Mouse (Mus musculus) heart, embryonic 14.5 days (tissue): Measurements from ENCODE around the gene Wdfy1. TPM values are rescaled to one million over a fixed set of nuclear protein-coding genes. Genes with fewer than 3 reads are reported as not detected.

ENCODE experiments used
- ATAC-seq: fragments of 200-750 bp; cut with Nextera tagmentation; 2 replicates; pipeline ENCODE4 v1.8.0; 2017; ENCODE audit warnings: low read depth, moderate TSS enrichment; ENCODE audit not compliant: insufficient number of reproducible peaks, insufficient read depth, low FRiP score
- H3K27ac ChIP-seq, 2 experiments: fragments of 200-500 bp in 1 of 2; fragments of 300-500 bp in 1 of 2; sonication (generic) in 1 of 2; replicated peaks in 1 of 2; 2 replicates each; pipeline ENCODE4 v1.5.1; 2012 to 2014; ENCODE audit warnings: low read depth in 2 of 2, low read length in 2 of 2, control low read depth in 1 of 2, mild to moderate bottlenecking in 1 of 2, mixed read lengths in 1 of 2; ENCODE audit not compliant: control insufficient read depth in 1 of 2, insufficient read depth in 1 of 2
- H3K27me3 ChIP-seq: fragments of 300-500 bp; sonication (generic); 2 replicates; pipeline ENCODE4 v1.6.1; 2014; ENCODE audit warnings: mild to moderate bottlenecking, low read length, control low read depth; ENCODE audit not compliant: control insufficient read depth, insufficient read depth
- H3K36me3 ChIP-seq: fragments of 300-500 bp; sonication (generic); 2 replicates; pipeline ENCODE4 v1.6.1; 2014; ENCODE audit warnings: mild to moderate bottlenecking, control low read depth, low read length, mixed read lengths; ENCODE audit not compliant: control insufficient read depth, insufficient read depth
- H3K4me1 ChIP-seq, 2 experiments: fragments of 200-500 bp in 1 of 2; fragments of 300-500 bp in 1 of 2; sonication (generic) in 1 of 2; 2 replicates each; pipeline ENCODE4 v1.6.1; 2012 to 2014; ENCODE audit warnings: low read length in 2 of 2, control low read depth in 1 of 2, mixed read lengths in 1 of 2; ENCODE audit not compliant: control insufficient read depth in 2 of 2, insufficient read depth in 2 of 2
- H3K4me2 ChIP-seq: fragments of 300-500 bp; sonication (generic); 2 replicates; pipeline ENCODE4 v1.6.1; 2014; ENCODE audit warnings: mild to moderate bottlenecking, low read length
- H3K4me3 ChIP-seq, 2 experiments: fragments of 200-500 bp in 1 of 2; fragments of 300-500 bp in 1 of 2; sonication (generic) in 1 of 2; 2 replicates each; pipeline ENCODE4 v1.5.1; 2012 to 2014; ENCODE audit warnings: low read length in 2 of 2, mild to moderate bottlenecking in 2 of 2, control low read depth in 1 of 2, low read depth in 1 of 2, moderate library complexity in 1 of 2; ENCODE audit not compliant: control insufficient read depth in 1 of 2, insufficient read depth in 1 of 2
- H3K9ac ChIP-seq: fragments of 300-500 bp; sonication (generic); 2 replicates; pipeline ENCODE4 v1.6.1; 2014; ENCODE audit warnings: mild to moderate bottlenecking, low read length
- H3K9me3 ChIP-seq: fragments of 300-500 bp; sonication (generic); 2 replicates; pipeline ENCODE4 v1.6.1; 2016; ENCODE audit warnings: low read length, control low read depth; ENCODE audit not compliant: control insufficient read depth
- WGBS: fragments of 180-500 bp; shearing (Covaris S2); extraction: QIAGEN DNeasy Blood & Tissue Kit; methylation state at CpG from one replicate; pipeline ENCODE4 v1.1.7; 2014; 5-methylcytosine and 5-hydroxymethylcytosine counted together
- polyA plus RNA-seq: library from polyadenylated mRNA; unstranded; fragments of >200 nt; fragmentation: Nextera tagmentation; extraction: Ambion mirVana; gene quantifications from 2 replicates; pipeline ENCODE4 v1.2.1, GENCODE M21; 2014

Wdfy1 gene
- polyA plus RNA-seq, 1 experiment from 2014 or later = 28.5 TPM

DNA sequence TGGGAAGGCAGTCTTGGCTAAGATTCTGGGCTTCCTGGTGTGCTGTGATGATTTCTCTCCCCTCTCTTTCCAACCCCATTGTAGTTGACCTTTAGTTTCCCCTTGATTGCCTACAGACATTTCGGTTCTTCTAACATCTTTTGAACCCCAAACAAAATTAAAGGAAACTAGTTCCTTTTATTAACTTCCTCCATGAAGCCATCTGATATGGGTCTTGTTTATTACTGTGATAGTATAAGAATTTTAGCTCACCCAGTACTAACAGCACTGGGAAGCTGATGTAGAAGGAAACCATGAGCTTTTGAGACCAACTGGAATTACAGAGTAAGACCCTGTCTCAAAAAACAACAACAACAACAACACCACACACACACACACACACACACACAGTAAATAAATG is 7.7 kb downstream of the Wdfy1 start:
- WGBS = 67% methylated on average over 1 of the region's 1 CpGs
- no peaks in the 10 kb centered on the region for H3K36me3 ChIP-seq
- no peak overlapping the region for H3K27ac ChIP-seq
- no peaks in the 10 kb centered on the region for H3K27me3 ChIP-seq
- no peak overlapping the region for H3K4me3 ChIP-seq
- no peak for ATAC-seq
- no peak overlapping the region for H3K4me2 ChIP-seq
- no peak overlapping the region for H3K9ac ChIP-seq
- no peaks in the 10 kb centered on the region for H3K4me1 ChIP-seq
- H3K9me3 ChIP-seq = no peaks in the 10 kb centered on the region

DNA sequence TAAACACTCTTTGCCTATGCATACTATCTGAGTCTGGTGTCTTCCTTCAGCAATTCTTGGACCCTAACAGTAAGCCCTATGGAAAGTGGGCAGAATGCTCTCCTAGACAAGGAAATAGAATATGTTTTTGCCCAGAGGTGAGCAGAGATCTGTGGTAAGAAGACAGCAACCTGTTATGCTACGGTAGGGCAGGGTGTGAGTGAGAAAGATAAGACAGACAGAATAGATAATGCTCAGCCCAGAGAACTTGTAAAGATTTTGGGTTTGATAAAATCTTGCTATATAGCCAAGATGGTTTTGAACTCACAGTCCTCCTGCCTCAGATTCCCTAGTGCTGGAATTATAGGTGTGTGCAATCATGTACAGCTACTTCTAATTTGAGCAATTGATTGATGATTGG is 11.5 kb downstream of the Wdfy1 start:
- ATAC-seq = no peak
- Histone ChIP-seq H3K4me2 (no peak overlapping the region), H3K9ac (no peak overlapping the region), H3K27me3 (no peaks in the 10 kb centered on the region), H3K27ac (no peak overlapping the region), H3K9me3 (no peaks in the 10 kb centered on the region), H3K36me3 (no peaks in the 10 kb centered on the region), H3K4me3 (no peak overlapping the region), H3K4me1 (peaks cover 9 to 21% of the 10 kb centered on the region in 2 experiments)
- 57% methylated on average over 1 of the region's 1 CpGs for WGBS

DNA sequence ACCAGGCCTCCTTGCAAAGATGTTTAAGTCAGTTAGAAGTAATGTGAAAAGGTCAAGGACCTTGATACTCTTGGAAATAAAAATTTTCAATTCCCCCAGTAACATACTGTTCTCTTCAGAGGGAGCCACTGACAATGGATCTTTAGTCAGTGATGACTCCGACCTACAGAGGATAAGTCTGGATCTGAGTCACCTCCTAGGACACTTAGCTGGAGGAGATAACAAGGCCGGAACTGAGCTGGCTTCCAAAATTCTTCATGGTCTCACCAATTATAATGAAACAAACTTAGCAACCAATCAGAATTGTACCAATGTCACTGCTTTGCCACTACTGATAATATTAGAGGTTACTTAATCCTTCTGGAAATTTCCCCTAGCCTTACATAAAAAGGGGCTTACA is 11.9 kb downstream of the Wdfy1 start:
- 39% methylated on average over 2 of the region's 2 CpGs for WGBS
- H3K4me3 ChIP-seq = no peak overlapping the region
- ATAC-seq = no peak
- no peak overlapping the region for H3K9ac ChIP-seq
- H3K9me3 ChIP-seq = no peaks in the 10 kb centered on the region
- no peaks in the 10 kb centered on the region for H3K27me3 ChIP-seq
- no peak overlapping the region for H3K27ac ChIP-seq
- no peak overlapping the region for H3K4me2 ChIP-seq
- peaks cover 9 to 22% of the 10 kb centered on the region in 2 experiments for H3K4me1 ChIP-seq
- H3K36me3 ChIP-seq = no peaks in the 10 kb centered on the region

DNA sequence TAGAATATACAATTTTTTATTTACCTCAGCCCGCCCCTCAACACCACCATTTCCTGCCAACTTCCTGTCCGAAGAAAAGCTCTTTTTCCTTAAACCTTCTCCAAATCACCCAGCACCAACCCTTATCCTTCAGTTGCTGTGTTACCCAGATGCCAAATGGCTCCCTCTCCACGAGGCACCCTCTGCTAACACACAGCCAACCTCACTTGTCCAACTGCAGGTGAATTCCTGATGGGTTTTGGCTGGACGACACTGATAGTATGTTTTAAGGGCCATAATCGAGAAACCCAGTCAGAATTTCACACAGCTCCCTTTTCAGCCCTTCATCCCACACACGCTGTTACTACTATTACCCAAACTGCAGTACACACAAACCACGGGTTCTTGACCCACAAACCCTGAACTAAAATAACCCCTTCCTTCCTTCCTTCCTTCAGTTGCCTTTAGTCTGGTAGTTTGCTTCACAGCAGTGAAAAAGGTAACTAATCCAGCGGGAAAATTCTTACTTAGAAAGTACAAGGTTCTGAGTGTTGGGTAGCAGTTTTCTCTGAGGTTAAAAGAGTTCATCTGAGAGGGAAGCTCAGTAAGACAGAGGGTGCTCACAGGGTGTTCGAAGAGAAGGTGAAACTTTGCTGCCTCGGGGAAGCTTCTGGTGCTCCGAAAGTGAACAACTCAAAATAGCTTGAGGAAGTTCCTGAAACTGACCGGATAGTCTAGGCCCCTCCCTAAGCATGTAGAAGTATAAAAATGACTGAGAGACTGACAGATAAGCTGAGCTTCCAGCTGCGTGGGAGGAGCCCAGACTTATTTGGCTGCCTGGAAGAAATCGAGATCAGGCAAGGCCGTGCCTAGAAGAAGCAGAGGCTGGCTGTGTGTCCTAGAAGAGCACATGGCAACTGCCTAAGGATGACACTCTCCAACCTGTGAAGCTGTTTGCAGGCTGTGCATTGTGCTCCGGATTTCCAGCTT is 13.4 kb downstream of the Wdfy1 start:
- Histone ChIP-seq H3K36me3 (no peaks in the 10 kb centered on the region), H3K4me3 (peak overlapping the region in 1 of 2 experiments; percentile 79; a peak in 2 of 4 replicates), H3K9me3 (no peaks in the 10 kb centered on the region), H3K27ac (no peak overlapping the region), H3K9ac (no peak overlapping the region), H3K27me3 (no peaks in the 10 kb centered on the region), H3K4me1 (peaks cover 9 to 27% of the 10 kb centered on the region in 2 experiments), H3K4me2 (peak overlapping the region; percentile 94)
- 47% methylated on average over 16 of the region's 16 CpGs for WGBS
- ATAC-seq = no peak

DNA sequence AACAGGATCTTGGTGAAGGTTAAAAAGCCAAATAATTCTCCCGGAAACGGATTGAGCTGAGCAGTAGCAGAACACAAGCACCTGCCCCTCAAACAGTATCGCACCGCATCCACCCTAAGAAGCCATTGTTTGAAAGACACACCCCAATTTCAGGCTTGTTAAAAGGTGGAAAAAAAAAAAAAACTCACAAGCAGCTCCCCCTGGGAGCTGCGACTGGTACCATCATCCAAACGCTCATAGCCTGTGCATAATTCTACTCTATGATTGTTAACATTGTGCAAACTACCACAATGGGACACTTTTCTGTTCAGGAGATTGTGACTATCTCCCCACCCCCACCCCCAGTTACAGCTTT is 14.0 kb downstream of the Wdfy1 start:
- WGBS = 5% methylated on average over 6 of the region's 6 CpGs
- H3K9me3 ChIP-seq = no peaks in the 10 kb centered on the region
- peak overlapping the region; percentile 93; the same call in 1 of the 2 replicates for H3K9ac ChIP-seq
- peak overlapping the region; percentile 72 to 79 for H3K4me3 ChIP-seq
- H3K27me3 ChIP-seq = no peaks in the 10 kb centered on the region
- peaks cover 9 to 34% of the 10 kb centered on the region in 2 experiments for H3K4me1 ChIP-seq
- peak overlapping the region; percentile 94 for H3K4me2 ChIP-seq
- ATAC-seq = no peak
- H3K36me3 ChIP-seq = no peaks in the 10 kb centered on the region
- H3K27ac ChIP-seq = no peak overlapping the region

DNA sequence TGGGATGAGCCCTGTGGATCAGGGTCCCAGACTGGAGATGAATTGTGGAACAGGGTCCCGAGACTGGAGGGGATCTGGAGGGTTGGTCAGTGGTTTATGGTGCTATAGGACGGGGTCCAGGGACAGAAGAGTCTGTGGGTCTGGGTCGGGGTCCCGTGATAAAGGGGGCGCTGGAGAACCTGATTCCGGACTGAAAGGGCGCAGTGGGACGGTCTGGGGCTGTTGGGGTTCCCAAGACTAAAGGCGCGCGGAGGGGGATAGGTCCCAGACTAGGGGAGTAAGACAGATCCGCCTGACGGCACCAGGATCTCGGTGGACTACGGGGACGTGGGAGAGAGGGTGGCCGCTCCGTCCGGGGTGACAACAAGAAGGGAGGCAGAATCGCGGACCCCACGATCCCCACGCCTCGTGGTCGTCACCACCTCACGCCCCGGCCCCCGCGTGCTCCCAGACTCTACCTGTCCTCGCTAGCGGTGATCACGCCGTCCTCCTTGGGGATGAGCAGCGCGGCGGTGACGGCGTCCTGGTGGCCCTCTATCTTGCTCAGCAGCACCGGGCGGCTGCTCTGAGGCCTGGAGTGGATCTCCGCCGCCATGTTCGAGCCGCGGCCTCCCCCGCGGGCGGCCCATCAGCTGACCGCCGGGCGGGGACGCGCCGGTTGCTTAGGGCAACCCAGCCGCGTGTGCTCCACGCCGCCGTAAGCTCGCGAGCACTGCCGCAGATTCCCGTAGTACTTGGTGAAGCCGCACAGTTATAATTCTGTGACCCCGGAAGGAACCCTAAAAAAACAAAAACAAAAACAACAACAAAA is 14.6 kb downstream of the Wdfy1 start:
- under 1% methylated on average over 55 of the region's 65 CpGs for WGBS
- no peaks in the 10 kb centered on the region for H3K36me3 ChIP-seq
- peak overlapping the region; percentile 94 for H3K4me2 ChIP-seq
- H3K4me1 ChIP-seq = peaks cover 11 to 39% of the 10 kb centered on the region in 2 experiments
- peak overlapping the region; percentile 93 for H3K9ac ChIP-seq
- no peaks in the 10 kb centered on the region for H3K9me3 ChIP-seq
- peak; percentile 82 for ATAC-seq
- no peaks in the 10 kb centered on the region for H3K27me3 ChIP-seq
- H3K27ac ChIP-seq = no peak overlapping the region; a peak in 1 of 4 replicates
- H3K4me3 ChIP-seq = peak overlapping the region; percentile 72 to 79

DNA sequence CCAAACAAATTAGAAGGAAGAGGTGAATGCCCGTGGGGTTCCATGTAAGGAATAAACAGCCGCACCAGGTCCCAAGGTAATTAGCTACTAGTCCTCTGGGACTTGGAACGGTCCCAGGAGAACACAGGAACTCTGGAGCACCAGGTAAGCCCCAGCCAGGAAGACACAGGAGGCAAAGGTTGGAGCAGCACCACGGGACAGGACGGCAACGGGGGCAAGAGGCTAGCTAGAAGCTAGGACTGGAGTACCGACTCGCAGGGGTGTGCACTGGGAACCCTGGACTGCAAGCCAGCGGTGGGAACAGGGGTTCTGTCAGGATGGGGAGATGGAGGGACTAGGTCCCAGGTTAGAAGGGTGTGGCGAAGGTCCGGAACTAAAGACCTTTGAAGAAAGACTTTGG is 15.3 kb downstream of the Wdfy1 start:
- H3K36me3 ChIP-seq = no peaks in the 10 kb centered on the region
- peak overlapping the region; percentile 93 for H3K9ac ChIP-seq
- ATAC-seq = no peak
- H3K4me2 ChIP-seq = peak overlapping the region; percentile 94
- no peaks in the 10 kb centered on the region for H3K27me3 ChIP-seq
- H3K9me3 ChIP-seq = no peaks in the 10 kb centered on the region
- 8% methylated on average over 11 of the region's 11 CpGs for WGBS
- H3K4me1 ChIP-seq = peaks cover 11 to 40% of the 10 kb centered on the region in 2 experiments
- peak overlapping the region; percentile 72 to 79 for H3K4me3 ChIP-seq
- H3K27ac ChIP-seq = no peak overlapping the region
